Mouse (Mus musculus): ENCODE data around the gene Rhoq. TPM values are rescaled to one million over a fixed set of nuclear protein-coding genes. Genes with fewer than 3 reads are reported as not detected.

Gene Rhoq
- polyA plus RNA-seq, 1 experiment, result 13.9 TPM

DNA sequence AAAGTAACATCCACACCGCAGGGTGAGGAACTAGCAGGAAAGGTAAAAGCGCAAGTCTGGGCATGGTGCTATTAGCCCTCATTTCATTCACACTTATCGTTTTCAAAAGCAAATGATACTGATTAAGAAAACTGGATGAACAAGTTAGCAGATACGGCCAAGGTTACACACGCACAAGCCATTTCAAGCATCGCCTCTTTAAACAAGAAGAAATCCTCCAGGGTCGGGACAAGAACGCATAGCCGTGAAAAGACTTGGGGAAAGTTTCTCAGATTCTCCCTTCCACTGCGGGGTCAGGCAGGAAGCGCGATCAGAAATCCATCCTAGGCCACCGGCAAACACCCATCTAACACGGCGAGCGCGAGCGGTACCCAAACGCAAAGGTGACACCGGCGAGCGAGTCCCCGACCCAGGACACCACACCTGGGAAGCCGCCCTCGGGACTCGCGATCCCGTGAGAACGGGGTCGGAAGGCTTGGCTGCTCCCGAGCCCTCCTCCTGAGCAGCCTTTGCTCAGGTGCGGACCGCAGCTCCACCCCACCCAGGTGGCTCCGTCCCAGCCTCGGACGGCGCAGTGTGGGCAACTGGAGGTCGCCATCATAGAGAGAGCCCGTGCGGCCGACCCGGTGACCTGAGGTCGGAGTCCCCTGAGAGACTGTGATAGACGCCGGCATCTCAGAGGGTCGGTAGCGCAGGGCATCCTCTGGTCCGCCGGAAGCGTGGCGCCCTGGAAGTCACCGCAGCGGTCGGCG, 61.8 kb downstream of the Rhoq start:
- 2% methylated on average over 55 of the region's 55 CpGs for WGBS
- Histone ChIP-seq H3K4me1 (ENCODE audit: control insufficient read depth, insufficient read depth, low read length) (no peaks in the 10 kb centered on the region; the same call in 1 of the 2 replicates), H3K27ac (ENCODE audit: control insufficient read depth, insufficient read depth, low read depth, low read length, poor library complexity) (peak overlapping the region; percentile 9; the same call in 1 of the 2 replicates), H3K4me3 (replicated peaks; ENCODE audit: control insufficient read depth, low read depth, low read length) (peak overlapping the region; percentile 88)
- no peak for TF ChIP-seq POLR2A (IDR thresholded peaks at IDR 0.05; ENCODE audit: borderline replicate concordance, control insufficient read depth, low read depth, low read length)
- TF ChIP-seq CTCF (IDR thresholded peaks at IDR 0.05; ENCODE audit: control insufficient read depth, insufficient read depth, low read length), result no peak

DNA sequence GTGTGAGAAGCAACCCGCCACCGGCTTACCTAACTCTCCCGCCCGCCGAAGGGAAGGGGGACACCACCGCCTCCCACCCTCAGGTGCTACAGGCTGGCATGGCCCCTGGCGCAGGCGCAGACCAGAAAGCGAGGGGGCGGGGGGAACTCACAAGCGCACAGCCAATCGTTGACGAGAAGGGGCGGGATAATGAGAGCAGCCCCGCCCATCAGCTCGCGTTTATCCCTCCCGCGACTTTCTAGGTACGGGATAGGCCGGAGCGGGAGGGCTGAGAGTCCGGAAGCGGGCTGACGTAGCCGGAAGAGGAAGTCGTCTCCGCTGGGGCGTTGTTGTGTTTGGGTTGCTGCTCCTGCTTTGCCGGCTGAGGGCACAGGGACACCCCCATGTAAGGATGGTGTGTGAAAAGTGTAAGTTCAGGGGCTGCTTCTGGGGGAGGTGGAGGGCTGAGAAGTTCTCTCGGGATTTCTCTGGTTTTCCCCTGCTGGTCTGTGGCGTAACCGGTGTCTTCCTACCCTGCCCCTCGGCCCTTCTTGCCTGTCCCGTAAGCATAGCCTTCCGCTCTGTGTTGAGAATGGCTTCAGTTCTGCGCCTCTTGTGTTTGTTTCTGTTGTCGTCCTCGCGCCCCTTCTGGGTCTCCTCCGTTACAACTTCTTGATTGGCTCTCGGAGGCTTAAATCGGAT, 62.5 kb downstream of the Rhoq start, which contains the start of the genes Pigf and Cript:
Pigf (minus strand) TSS at position 138 of the 681 bp plus-strand sequence.
Cript (plus strand) TSS at position 282 of the 681 bp plus-strand sequence.
- WGBS, result under 1% methylated on average over 43 of the region's 43 CpGs
- Histone ChIP-seq H3K4me1 (ENCODE audit: control insufficient read depth, insufficient read depth, low read length) (no peaks in the 10 kb centered on the region; the same call in 1 of the 2 replicates), H3K4me3 (replicated peaks; ENCODE audit: control insufficient read depth, low read depth, low read length) (peak within 1 kb of the TSS; percentile 92), H3K27ac (ENCODE audit: control insufficient read depth, insufficient read depth, low read depth, low read length, poor library complexity) (peak within 1 kb of the TSS; percentile 68)
- TF ChIP-seq POLR2A (IDR thresholded peaks at IDR 0.05; ENCODE audit: borderline replicate concordance, control insufficient read depth, low read depth, low read length) (peak; percentile 84), CTCF (IDR thresholded peaks at IDR 0.05; ENCODE audit: control insufficient read depth, insufficient read depth, low read length) (no peak)

DNA sequence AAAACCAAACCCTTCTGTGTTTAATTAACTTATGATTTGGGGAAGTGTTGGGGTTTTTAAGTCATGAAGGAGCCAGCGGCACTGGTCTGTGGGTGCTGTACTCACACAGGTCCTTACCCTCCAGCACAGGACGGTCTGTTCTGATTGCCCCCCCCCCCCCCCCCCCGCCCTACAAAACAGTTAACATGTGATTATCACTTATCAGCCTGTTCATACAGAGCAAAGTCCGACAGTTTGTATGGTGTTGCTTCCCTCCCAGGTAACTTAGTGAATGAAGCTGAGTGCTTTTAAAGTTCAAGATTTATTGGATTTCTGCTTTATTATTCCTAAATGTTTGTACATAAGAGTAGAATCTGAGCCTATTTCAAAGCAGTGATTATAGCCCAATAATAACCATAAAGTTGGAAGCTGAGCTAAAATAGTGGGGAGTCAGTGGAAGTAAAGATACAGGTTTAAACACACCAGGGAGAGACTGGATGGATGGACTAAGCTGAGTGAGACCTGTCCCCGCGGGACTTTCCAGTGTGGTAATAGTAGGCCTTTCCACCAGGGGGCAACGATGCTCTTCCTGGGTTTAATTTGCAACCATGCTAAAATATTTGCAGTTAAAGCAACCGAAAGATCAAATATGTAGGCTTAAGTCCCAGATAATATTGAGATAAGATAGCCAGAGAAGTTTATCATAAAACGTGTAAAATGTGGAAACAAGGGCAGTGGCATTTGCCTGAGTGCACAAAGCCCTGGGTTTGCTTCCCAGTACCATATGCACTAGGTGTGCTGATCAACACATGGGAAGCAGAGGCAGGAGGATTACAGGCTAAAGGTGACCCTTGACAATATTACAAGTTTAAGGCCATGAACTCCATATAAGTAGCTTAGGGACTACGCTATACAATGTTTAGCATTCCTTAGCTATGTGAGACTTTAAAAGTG, 73.5 kb downstream of the Rhoq start:
- 45% methylated on average over 10 of the region's 10 CpGs for WGBS
- Histone ChIP-seq H3K4me1 (ENCODE audit: control insufficient read depth, insufficient read depth, low read length) (no peaks in the 10 kb centered on the region), H3K4me3 (replicated peaks; ENCODE audit: control insufficient read depth, low read depth, low read length) (no peak overlapping the region), H3K27ac (ENCODE audit: control insufficient read depth, insufficient read depth, low read depth, low read length, poor library complexity) (no peak overlapping the region)
- peak; percentile 58 for TF ChIP-seq CTCF (IDR thresholded peaks at IDR 0.05; ENCODE audit: control insufficient read depth, insufficient read depth, low read length)
- no peak for TF ChIP-seq POLR2A (IDR thresholded peaks at IDR 0.05; ENCODE audit: borderline replicate concordance, control insufficient read depth, low read depth, low read length)

DNA sequence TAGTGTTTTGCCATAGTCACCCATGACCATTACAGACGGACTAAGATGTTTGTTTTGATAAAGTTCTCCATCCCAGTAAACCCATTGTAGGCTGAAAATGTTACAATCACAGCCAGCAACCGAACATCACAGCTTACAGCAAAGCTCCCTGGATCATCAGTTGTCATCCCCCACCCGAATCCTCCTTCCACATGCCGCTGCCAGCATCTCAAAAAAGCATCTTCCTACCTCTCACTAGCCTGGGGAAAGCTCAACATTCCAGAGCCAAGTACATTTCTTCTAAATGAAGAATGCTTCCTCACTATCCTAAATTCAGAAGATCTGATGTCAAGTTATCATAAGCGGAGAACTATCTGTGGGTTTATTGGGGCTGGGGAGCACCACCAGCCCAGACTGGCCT, 75.6 kb downstream of the Rhoq start:
- TF ChIP-seq POLR2A (IDR thresholded peaks at IDR 0.05; ENCODE audit: borderline replicate concordance, control insufficient read depth, low read depth, low read length) (no peak), CTCF (IDR thresholded peaks at IDR 0.05; ENCODE audit: control insufficient read depth, insufficient read depth, low read length) (no peak)
- H3K27ac ChIP-seq (ENCODE audit: control insufficient read depth, insufficient read depth, low read depth, low read length, poor library complexity), result no peak overlapping the region
- WGBS, result 84% methylated on average over 5 of the region's 5 CpGs
- H3K4me3 ChIP-seq (replicated peaks; ENCODE audit: control insufficient read depth, low read depth, low read length), result no peak overlapping the region
- H3K4me1 ChIP-seq (ENCODE audit: control insufficient read depth, insufficient read depth, low read length), result no peaks in the 10 kb centered on the region

DNA sequence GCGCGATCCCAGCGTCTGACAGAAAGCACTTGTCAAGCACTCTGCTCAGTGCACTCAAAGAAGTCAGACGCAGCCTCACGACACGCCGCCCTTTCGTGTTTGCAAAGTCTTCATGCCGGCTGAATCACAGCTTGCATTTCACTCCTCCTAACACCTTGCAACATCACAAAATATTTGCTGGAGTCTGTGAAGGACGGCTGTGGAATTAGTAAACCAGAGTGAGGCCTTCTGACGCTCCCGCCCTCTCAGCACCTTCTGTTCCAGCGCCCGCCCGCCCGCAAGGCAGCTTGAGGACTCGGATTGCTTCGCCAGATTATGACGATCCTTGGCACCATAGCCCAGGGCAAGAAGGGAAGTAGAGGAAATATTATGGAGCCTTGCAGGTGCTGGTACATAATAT, 78.9 kb downstream of the Rhoq start:
- no peak overlapping the region for H3K27ac ChIP-seq (ENCODE audit: control insufficient read depth, insufficient read depth, low read depth, low read length, poor library complexity)
- H3K4me1 ChIP-seq (ENCODE audit: control insufficient read depth, insufficient read depth, low read length), result no peaks in the 10 kb centered on the region
- TF ChIP-seq CTCF (IDR thresholded peaks at IDR 0.05; ENCODE audit: control insufficient read depth, insufficient read depth, low read length) (no peak), POLR2A (IDR thresholded peaks at IDR 0.05; ENCODE audit: borderline replicate concordance, control insufficient read depth, low read depth, low read length) (no peak)
- WGBS, result 92% methylated on average over 19 of the region's 19 CpGs
- H3K4me3 ChIP-seq (replicated peaks; ENCODE audit: control insufficient read depth, low read depth, low read length), result no peak overlapping the region

DNA sequence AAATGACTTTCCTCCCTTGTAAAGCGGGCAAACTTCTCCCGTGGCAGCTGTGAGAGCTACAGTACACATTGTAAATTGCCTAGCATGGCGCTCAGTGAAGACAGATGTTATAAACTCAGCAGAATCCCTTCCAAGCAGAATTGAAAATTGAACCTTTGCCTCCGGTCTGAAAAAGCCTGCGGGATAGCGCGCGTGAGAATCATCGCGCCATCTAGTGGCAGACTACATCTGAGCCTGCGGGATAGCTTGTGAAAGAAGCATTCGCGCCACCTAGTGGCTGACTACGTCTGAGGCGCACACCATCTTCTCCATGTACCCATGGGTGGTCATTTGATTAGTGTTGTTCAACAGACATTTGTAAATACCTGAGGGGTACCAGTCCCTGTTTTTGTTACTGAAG, 81.5 kb downstream of the Rhoq start:
- 3% methylated on average over 15 of the region's 15 CpGs for WGBS
- TF ChIP-seq CTCF (IDR thresholded peaks at IDR 0.05; ENCODE audit: control insufficient read depth, insufficient read depth, low read length) (peak; percentile 100), POLR2A (IDR thresholded peaks at IDR 0.05; ENCODE audit: borderline replicate concordance, control insufficient read depth, low read depth, low read length) (no peak)
- no peak overlapping the region for H3K4me3 ChIP-seq (replicated peaks; ENCODE audit: control insufficient read depth, low read depth, low read length)
- no peaks in the 10 kb centered on the region for H3K4me1 ChIP-seq (ENCODE audit: control insufficient read depth, insufficient read depth, low read length)
- no peak overlapping the region for H3K27ac ChIP-seq (ENCODE audit: control insufficient read depth, insufficient read depth, low read depth, low read length, poor library complexity)

DNA sequence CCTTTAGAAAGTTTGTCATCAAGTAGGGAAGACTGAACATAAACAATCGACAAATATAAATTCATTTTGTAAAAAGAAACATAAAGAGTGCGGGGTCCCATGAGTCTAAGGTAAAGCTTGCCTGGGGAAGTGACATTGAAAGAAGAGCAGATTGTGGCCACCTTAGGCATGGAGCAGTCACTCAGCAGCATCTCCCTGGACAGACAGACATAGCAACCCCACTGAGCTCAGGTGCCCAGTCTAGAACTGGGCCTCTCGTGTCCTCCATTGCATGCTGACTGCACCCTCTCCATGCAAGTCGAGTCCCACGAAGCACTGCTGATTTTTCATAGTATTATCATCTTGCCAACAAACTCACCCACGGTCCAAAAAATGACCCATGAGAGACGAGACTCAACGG, 81.9 kb downstream of the Rhoq start:
- no peaks in the 10 kb centered on the region for H3K4me1 ChIP-seq (ENCODE audit: control insufficient read depth, insufficient read depth, low read length)
- H3K4me3 ChIP-seq (replicated peaks; ENCODE audit: control insufficient read depth, low read depth, low read length), result no peak overlapping the region
- no peak overlapping the region for H3K27ac ChIP-seq (ENCODE audit: control insufficient read depth, insufficient read depth, low read depth, low read length, poor library complexity)
- no peak for TF ChIP-seq CTCF (IDR thresholded peaks at IDR 0.05; ENCODE audit: control insufficient read depth, insufficient read depth, low read length)
- 77% methylated on average over 8 of the region's 8 CpGs for WGBS

Other genes starting within 250 kb of the Rhoq start
- 12.7 and 28.0 TPM in 2 replicates for gene Epas1, start 209.4 kb upstream of the Rhoq start, polyA plus RNA-seq (2011; ENCODE audit: insufficient read depth, insufficient read length, low replicate concordance, missing spikeins)
- gene Tmem247, start 45.7 kb upstream of the Rhoq start, polyA plus RNA-seq (2011; ENCODE audit: insufficient read depth, insufficient read length, low replicate concordance, missing spikeins), result not detected in 2 replicates
- gene Atp6v1e2, start 15.2 kb upstream of the Rhoq start, polyA plus RNA-seq (2011; ENCODE audit: insufficient read depth, insufficient read length, low replicate concordance, missing spikeins), result not detected in 2 replicates
- gene Pigf, start 62.3 kb downstream of the Rhoq start, polyA plus RNA-seq (2011; ENCODE audit: insufficient read depth, insufficient read length, low replicate concordance, missing spikeins), result 6.0 and 9.8 TPM in 2 replicates
- gene Cript, start 62.5 kb downstream of the Rhoq start, polyA plus RNA-seq (2011; ENCODE audit: insufficient read depth, insufficient read length, low replicate concordance, missing spikeins), result 23.8 and 38.6 TPM in 2 replicates
- gene Socs5, start 144.6 kb downstream of the Rhoq start, polyA plus RNA-seq (2011; ENCODE audit: insufficient read depth, insufficient read length, low replicate concordance, missing spikeins), result 2.6 TPM in 2 replicates